Mouse (Mus musculus) adrenal gland, postnatal 4 days (tissue): ENCODE measurements around the gene Olfr53. TPM values are rescaled to one million over a fixed set of nuclear protein-coding genes. Genes with fewer than 3 reads are reported as not detected.
"Not testable (repeated sequence)": the region's sequence is repeated elsewhere in the genome, so short reads cannot be mapped to it uniquely, and the experiment has no call there.

Experiments
- DNase-seq, 2 experiments: peaks; one replicate each; pipeline ENCODE4 v3.0.0; 2021 to 2022; ENCODE audit warnings: low spot score in 2 of 2, mixed read lengths in 2 of 2
- long read RNA-seq, 2 experiments: library from polyadenylated mRNA; stranded (forward); transcript quantifications; one replicate each; pipeline ENCODE4 v2.0.0; 2021
- total RNA-seq, 2 experiments: library from RNA; stranded (reverse); gene quantifications; 2 replicates each; pipeline ENCODE4 v1.2.3; 2021

Gene Olfr53
- total RNA-seq = not detected
- long read RNA-seq, experiment 1 = 0 reads
- long read RNA-seq, experiment 2 = 0 reads

DNA sequence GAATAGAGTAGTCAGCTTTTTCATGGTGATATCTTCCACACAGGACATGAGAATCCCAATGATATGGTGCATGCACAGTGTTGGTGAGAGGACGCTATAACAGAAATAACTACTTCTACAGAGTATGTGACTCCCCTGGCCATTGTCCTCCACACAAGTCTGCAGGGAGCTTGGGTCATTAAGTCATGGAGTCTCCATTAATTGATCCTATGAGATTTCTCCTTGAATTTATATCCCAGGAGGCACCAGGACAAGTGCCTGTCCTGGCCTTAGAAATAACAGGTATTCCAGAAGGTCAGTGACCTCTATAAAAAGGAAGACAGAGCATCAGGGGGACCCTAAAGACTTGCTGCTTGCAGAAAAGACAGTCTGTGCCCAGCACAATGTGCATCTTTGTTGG is at the start of gene Olfr53:
Olfr53 (plus strand) TSS at position 301 of the 400 bp plus-strand sequence.
- no peak for DNase-seq

DNA sequence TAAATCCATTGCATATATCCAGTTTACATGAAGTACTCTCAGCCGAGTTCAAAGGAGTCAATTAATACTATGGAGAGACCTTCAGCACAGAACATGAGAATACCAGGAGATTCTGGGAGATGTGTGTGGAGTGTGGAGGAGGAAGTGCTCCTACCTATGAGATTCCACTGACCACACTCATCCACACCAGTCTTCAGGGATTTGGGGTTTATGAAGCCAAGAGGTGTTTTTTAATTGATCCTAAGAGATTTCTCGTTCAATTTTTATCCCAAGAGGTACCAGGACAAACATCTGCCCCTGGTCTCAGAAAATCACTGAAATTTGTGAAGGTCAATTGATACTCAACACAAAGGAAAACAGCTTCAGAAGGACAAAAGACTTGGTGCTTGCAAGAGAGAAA is 45.3 kb upstream of the Olfr53 start, which contains the start of gene Olfr46:
Olfr46 (plus strand) TSS at position 301 of the 400 bp plus-strand sequence.
- not testable (repeated sequence) for DNase-seq

- not testable (repeated sequence) for DNase-seq
Measured at GRCm38 (mm10) chr7:140628670-140629069, 17.6 kb upstream of the Olfr53 start, which contains the start of gene Olfr61. Olfr61 (plus strand) TSS chr7:140628970.

GRCm38 (mm10) chr7:140630559-140630958 is 15.7 kb upstream of the Olfr53 start:
- no peak for DNase-seq

DNA sequence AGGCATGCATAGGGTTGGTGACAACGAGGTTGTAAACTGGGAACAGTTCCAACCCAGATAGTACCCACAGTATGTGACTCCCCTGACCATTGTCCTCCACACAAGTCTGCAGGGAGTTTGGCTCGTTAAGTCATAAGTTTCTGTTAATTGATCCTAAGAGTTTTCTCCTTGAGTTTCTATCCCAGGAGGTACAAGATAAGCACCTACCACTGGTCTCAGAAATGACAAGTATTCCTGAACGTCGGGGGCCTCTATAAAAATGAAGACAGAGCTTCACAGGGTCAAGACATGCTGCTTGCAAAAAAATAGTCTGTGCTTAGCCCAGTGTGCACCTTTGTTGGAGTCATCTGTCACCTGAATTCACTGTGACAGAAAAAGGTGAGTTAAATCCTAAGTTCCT is 13.4 kb downstream of the Olfr53 start, which contains the start of gene Olfr539:
Olfr539 (plus strand) TSS at position 301 of the 400 bp plus-strand sequence.
- no peak for DNase-seq

GRCm38 (mm10) chr7:140670693-140671092 is 24.4 kb downstream of the Olfr53 start:
- not testable (repeated sequence) for DNase-seq

GRCm38 (mm10) chr7:140675863-140676262 is 29.6 kb downstream of the Olfr53 start:
- no peak for DNase-seq

DNA sequence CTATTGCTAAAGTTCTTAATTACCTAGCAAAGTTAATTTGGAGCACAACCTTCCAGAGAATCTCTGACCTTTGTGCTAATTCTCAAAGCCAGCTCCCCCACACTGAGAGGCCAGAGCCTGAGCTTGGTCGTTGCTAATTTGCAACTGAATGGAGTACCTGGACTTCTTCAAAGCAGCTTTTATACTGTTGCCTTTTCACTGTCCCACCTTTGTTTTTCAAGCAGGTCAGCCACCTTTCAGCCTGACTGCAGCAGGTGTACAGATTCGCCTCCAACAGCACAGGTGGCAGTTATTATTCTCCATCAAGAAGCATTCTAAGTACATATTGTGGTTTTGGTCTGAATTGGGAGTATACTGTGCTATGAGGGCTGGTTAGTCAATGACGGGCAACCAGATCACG is 33.3 kb downstream of the Olfr53 start:
- not testable (repeated sequence) for DNase-seq

DNA sequence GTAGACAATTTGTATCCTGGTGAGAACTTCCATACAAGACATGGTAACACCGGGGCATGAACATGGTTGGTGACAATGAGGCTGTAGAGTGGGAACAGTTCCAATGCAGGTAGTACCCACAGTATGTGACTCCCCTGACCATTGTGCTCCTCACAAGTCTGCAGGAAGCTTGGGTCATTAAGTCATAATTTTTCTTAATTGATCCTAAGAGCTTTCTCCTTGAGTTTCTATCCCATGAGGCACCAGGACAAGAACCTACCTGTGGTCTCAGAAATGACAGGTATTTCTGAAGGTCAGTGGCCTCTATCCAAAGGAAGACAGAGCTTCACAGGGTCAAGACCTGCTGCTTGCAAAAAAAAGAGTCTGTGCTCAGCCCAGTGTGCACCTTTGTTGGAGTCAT is 35.4 kb downstream of the Olfr53 start, which contains the start of gene Olfr45:
Olfr45 (plus strand) TSS at position 301 of the 400 bp plus-strand sequence.
- DNase-seq = no peak

DNA sequence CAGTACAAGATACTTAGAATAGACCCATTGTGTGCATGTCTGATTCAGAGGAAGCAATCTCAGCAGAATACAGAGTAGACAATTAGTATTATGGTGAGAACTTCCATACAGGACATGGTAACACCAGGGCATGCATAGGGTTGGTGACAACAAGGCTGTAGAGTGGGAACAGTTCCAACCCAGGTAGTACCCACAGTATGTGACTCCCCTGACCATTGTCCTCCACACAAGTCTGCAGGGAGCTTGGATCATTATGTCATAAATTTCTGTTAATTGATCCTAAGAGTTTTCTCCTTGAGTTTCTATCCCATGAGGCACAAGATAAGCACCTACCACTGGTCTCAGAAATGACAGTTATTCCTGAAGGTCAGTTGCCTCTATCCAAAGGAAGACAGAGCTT is 50.7 kb downstream of the Olfr53 start, which contains the start of gene Olfr541:
Olfr541 (plus strand) TSS at position 301 of the 400 bp plus-strand sequence.
- DNase-seq = no peak

Other genes starting within 250 kb of the Olfr53 start
- gene Olfr531, start 243.5 kb upstream of the Olfr53 start, total RNA-seq = not detected
- gene Olfr532, start 224.8 kb upstream of the Olfr53 start, total RNA-seq = not detected
- not detected for gene Olfr533, start 183.1 kb upstream of the Olfr53 start, total RNA-seq
- gene Olfr535, start 162.2 kb upstream of the Olfr53 start, total RNA-seq = not detected
- gene Olfr536, start 139.1 kb upstream of the Olfr53 start, total RNA-seq = not detected
- not detected for gene Olfr538, start 78.6 kb upstream of the Olfr53 start, total RNA-seq
- not detected for gene Olfr46, start 45.2 kb upstream of the Olfr53 start, total RNA-seq
- gene Olfr61, start 17.5 kb upstream of the Olfr53 start, total RNA-seq = not detected
- not detected for gene Olfr539, start 13.5 kb downstream of the Olfr53 start, total RNA-seq
- not detected for gene Olfr45, start 35.5 kb downstream of the Olfr53 start, total RNA-seq
- gene Olfr541, start 50.8 kb downstream of the Olfr53 start, total RNA-seq = not detected
- gene Cyp2e1, start 117.3 kb downstream of the Olfr53 start, total RNA-seq = 100 to 1,000 TPM in 1 of 2 experiments, 1 to 10 TPM in 1; 4.1 to 138 TPM
- under 1 TPM in 1 of 2 experiments, not detected in 1; 0.42 TPM for gene Syce1, start 141.4 kb downstream of the Olfr53 start, total RNA-seq
- 1 to 10 TPM; 5.1 to 5.4 TPM for gene Zfp941, start 175.7 kb downstream of the Olfr53 start, total RNA-seq
- 10 to 100 TPM in 1 of 2 experiments, under 1 TPM in 1; 0.70 to 17.0 TPM for gene Urah, start 188.6 kb downstream of the Olfr53 start, total RNA-seq
- gene Scgb1c1, start 199.1 kb downstream of the Olfr53 start, total RNA-seq = not detected
- gene Odf3, start 201.4 kb downstream of the Olfr53 start, total RNA-seq = under 1 TPM; 0.40 to 0.76 TPM
- 1 to 10 TPM in 1 of 2 experiments, not detected in 1; 1.2 TPM for gene Gm45785, start 209.9 kb downstream of the Olfr53 start, total RNA-seq
- gene Ric8a, start 210.5 kb downstream of the Olfr53 start, total RNA-seq = 10 to 100 TPM; 64.3 to 69.0 TPM
- 10 to 100 TPM; 40.2 to 42.9 TPM for gene Bet1l, start 211.1 kb downstream of the Olfr53 start, total RNA-seq
- 100 to 1,000 TPM; 123 to 133 TPM for gene Psmd13, start 235.5 kb downstream of the Olfr53 start, total RNA-seq
- 10 to 100 TPM; 34.7 to 41.8 TPM for gene Sirt3, start 235.9 kb downstream of the Olfr53 start, total RNA-seq